8 mouse cellular contexts compared by ENCODE assay signal in the genomic region with DNA sequence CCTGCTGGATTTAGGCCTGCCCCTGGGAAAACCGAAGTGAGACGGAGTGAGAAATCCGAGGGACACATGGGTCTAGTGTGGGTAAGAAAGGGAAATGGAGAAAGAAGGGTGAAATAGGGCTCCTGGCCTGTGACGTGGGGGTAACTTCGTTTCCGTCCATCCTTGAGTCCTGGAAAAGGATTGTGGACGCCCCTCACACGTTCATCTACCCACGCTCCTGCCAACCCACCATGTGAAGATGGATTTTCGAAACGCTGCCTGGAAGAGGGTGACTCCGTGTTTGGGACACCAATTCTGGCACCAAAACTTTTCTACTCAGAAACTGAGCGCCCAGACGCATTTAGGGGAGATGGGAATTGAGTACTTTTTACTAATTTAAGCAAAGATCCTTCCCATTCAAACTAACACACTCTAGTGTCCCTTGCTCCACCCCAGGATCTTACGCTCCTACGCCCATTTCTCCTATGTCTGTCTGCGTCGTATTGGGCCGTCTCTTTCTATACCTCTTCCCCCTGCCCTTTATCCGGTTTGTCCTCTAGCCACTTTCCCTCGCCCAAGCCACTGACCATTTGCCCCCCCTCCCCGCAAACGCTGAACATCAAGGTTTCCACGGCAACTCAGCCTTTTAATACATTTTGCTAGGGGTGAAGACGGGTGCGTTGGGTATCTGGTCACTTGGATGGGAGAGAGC. TPM values are rescaled to one million over a fixed set of nuclear protein-coding genes. Genes with fewer than 3 reads are reported as not detected.
A peak's percentile ranks its signal among the peaks of the same experiment; 100 is the strongest.
DNase-seq lines count a peak whose midpoint lies in the region; ATAC-seq and TF ChIP-seq lines count a peak whose summit lies in the region.

No protein-coding gene starts in this region.

- peak overlapping the region; percentile 97 for H3K4me2 ChIP-seq in lung, embryonic 16.5 days (ENCODE audit: low read depth, low read length)
- H3K4me2 ChIP-seq in hindbrain, embryonic 15.5 days = peak overlapping the region; percentile 89
- H3K4me2 ChIP-seq in neural tube, embryonic 12.5 days (replicated peaks) = peak overlapping the region; percentile 87

- TF ChIP-seq POLR2A in cerebellum, adult 2 months (IDR thresholded peaks at IDR 0.05; ENCODE audit: borderline replicate concordance, insufficient read depth, low read length) = peak; percentile 14; the same call in 1 of the 2 replicates

- 19% methylated on average over 26 of the region's 26 CpGs for WGBS in cerebellum, adult 2 months
- WGBS in lung, embryonic 16.5 days = 17% methylated on average over 26 of the region's 26 CpGs
- WGBS in hindbrain, embryonic 15.5 days = 19% methylated on average over 26 of the region's 26 CpGs
- WGBS in neural tube, embryonic 12.5 days = 24% methylated on average over 26 of the region's 26 CpGs

- DNase-seq in cerebellum, adult 2 months = no peak
- DNase-seq in cerebellum, postnatal 36 days = no peak
- no peak for DNase-seq in lung, adult 18-20 months
- DNase-seq in urinary bladder, adult 18-20 months (ENCODE audit: low spot score in 2 of 2) = no peak
- no peak for DNase-seq in ovary, postnatal 10 days (ENCODE audit: low spot score)

- H3K27me3 ChIP-seq in cerebellum, adult 2 months (ENCODE audit: control insufficient read depth, insufficient read depth, low read length) = no peaks in the 10 kb centered on the region
- peaks cover 26% of the 10 kb centered on the region for H3K27me3 ChIP-seq in lung, embryonic 16.5 days (ENCODE audit: control insufficient read depth, insufficient read depth, low read depth, low read length)
- H3K27me3 ChIP-seq in hindbrain, embryonic 15.5 days = no peaks in the 10 kb centered on the region
- no peaks in the 10 kb centered on the region for H3K27me3 ChIP-seq in neural tube, embryonic 12.5 days (replicated peaks)

- H3K4me3 ChIP-seq in cerebellum, adult 2 months (replicated peaks; ENCODE audit: insufficient read depth, low read depth, low read length) = peak overlapping the region; percentile 88
- H3K4me3 ChIP-seq in lung, embryonic 16.5 days (ENCODE audit: low read length) = peak overlapping the region; percentile 79
- peak overlapping the region; percentile 65 for H3K4me3 ChIP-seq in hindbrain, embryonic 15.5 days
- H3K4me3 ChIP-seq in neural tube, embryonic 12.5 days = peak overlapping the region; percentile 75

- H3K4me1 ChIP-seq in cerebellum, adult 2 months (ENCODE audit: control insufficient read depth, insufficient read depth, low read length) = peaks cover 24% of the 10 kb centered on the region
- peaks cover 14% of the 10 kb centered on the region for H3K4me1 ChIP-seq in lung, embryonic 16.5 days (replicated peaks; ENCODE audit: control insufficient read depth, insufficient read depth, low read length)
- H3K4me1 ChIP-seq in hindbrain, embryonic 15.5 days (replicated peaks) = peaks cover 76% of the 10 kb centered on the region
- peaks cover 59% of the 10 kb centered on the region for H3K4me1 ChIP-seq in neural tube, embryonic 12.5 days

- peak overlapping the region; percentile 53; the same call in 1 of the 2 replicates for H3K27ac ChIP-seq in cerebellum, adult 2 months (ENCODE audit: insufficient read depth, low read length)
- H3K27ac ChIP-seq in lung, embryonic 16.5 days (ENCODE audit: low read length) = peak overlapping the region; percentile 87
- H3K27ac ChIP-seq in hindbrain, embryonic 15.5 days (replicated peaks) = peak overlapping the region; percentile 97
- peak overlapping the region; percentile 95; the same call in 1 of the 2 replicates for H3K27ac ChIP-seq in neural tube, embryonic 12.5 days

- ATAC-seq in lung, embryonic 16.5 days (ENCODE audit: low read depth) = no peak
- ATAC-seq in hindbrain, embryonic 15.5 days (ENCODE audit: low FRiP score, low read depth) = no peak
- ATAC-seq in neural tube, embryonic 12.5 days (ENCODE audit: low FRiP score, low read depth) = no peak

- no peak; the same call in 1 of the 2 replicates for TF ChIP-seq CTCF in cerebellum, adult 2 months (IDR thresholded peaks at IDR 0.05; ENCODE audit: borderline replicate concordance, insufficient read depth, low read depth, low read length)

- H3K9ac ChIP-seq in lung, embryonic 16.5 days (ENCODE audit: low read length) = peak overlapping the region; percentile 89
- peak overlapping the region; percentile 91 for H3K9ac ChIP-seq in hindbrain, embryonic 15.5 days
- H3K9ac ChIP-seq in neural tube, embryonic 12.5 days = peak overlapping the region; percentile 94

- no peaks in the 10 kb centered on the region for H3K9me3 ChIP-seq in lung, embryonic 16.5 days (ENCODE audit: control insufficient read depth, low read length)
- H3K9me3 ChIP-seq in hindbrain, embryonic 15.5 days = no peaks in the 10 kb centered on the region
- H3K9me3 ChIP-seq in neural tube, embryonic 12.5 days = no peaks in the 10 kb centered on the region

- no peaks in the 10 kb centered on the region for H3K36me3 ChIP-seq in lung, embryonic 16.5 days (ENCODE audit: control insufficient read depth, insufficient read depth, low read length)
- peaks cover 4% of the 10 kb centered on the region for H3K36me3 ChIP-seq in hindbrain, embryonic 15.5 days
- peaks cover 4% of the 10 kb centered on the region; the same call in 1 of the 2 replicates for H3K36me3 ChIP-seq in neural tube, embryonic 12.5 days

RNA-seq across cellular contexts. Expression of a gene that starts 0.4 kb away (rescaled TPM):
- 106 and 112 TPM in 2 replicates for polyA plus RNA-seq in cerebellum, adult 2 months (2012; rRNA removed)
- polyA plus RNA-seq in lung, embryonic 16.5 days (2015; fragmentation: Nextera tagmentation; extraction: Ambion mirVana) = 8.3 and 15.3 TPM in 2 replicates
- 17.1 and 18.7 TPM in 2 replicates for polyA plus RNA-seq in hindbrain, embryonic 15.5 days (2015; fragmentation: Nextera tagmentation; extraction: Ambion mirVana)
- 27.2 and 28.4 TPM in 2 replicates for polyA plus RNA-seq in neural tube, embryonic 12.5 days (2016; fragmentation: Nextera tagmentation; extraction: Ambion mirVana)

RNA-seq across cellular contexts. Expression of a gene that starts 5.8 kb away (rescaled TPM):
- 177 and 183 TPM in 2 replicates for polyA plus RNA-seq in cerebellum, adult 2 months (2012; rRNA removed)
- polyA plus RNA-seq in lung, embryonic 16.5 days (2015; fragmentation: Nextera tagmentation; extraction: Ambion mirVana) = 0.54 and 1.3 TPM in 2 replicates
- polyA plus RNA-seq in hindbrain, embryonic 15.5 days (2015; fragmentation: Nextera tagmentation; extraction: Ambion mirVana) = 33.9 and 37.5 TPM in 2 replicates
- 14.7 and 16.3 TPM in 2 replicates for polyA plus RNA-seq in neural tube, embryonic 12.5 days (2016; fragmentation: Nextera tagmentation; extraction: Ambion mirVana)

RNA-seq across cellular contexts. Expression of a gene that starts 17.9 kb away (rescaled TPM):
- 0.84 and 1.3 TPM in 2 replicates for polyA plus RNA-seq in cerebellum, adult 2 months (2012; rRNA removed)
- 0.29 and 0.34 TPM in 2 replicates for polyA plus RNA-seq in lung, embryonic 16.5 days (2015; fragmentation: Nextera tagmentation; extraction: Ambion mirVana)
- polyA plus RNA-seq in hindbrain, embryonic 15.5 days (2015; fragmentation: Nextera tagmentation; extraction: Ambion mirVana) = 0.83 and 3.3 TPM in 2 replicates
- 0.50 and 0.52 TPM in 2 replicates for polyA plus RNA-seq in neural tube, embryonic 12.5 days (2016; fragmentation: Nextera tagmentation; extraction: Ambion mirVana)

RNA-seq across cellular contexts. Expression of a gene that starts 28.6 kb away (rescaled TPM):
- polyA plus RNA-seq in cerebellum, adult 2 months (2012; rRNA removed) = 1.3 and 1.4 TPM in 2 replicates
- polyA plus RNA-seq in lung, embryonic 16.5 days (2015; fragmentation: Nextera tagmentation; extraction: Ambion mirVana) = 175 and 176 TPM in 2 replicates
- 35.3 and 44.0 TPM in 2 replicates for polyA plus RNA-seq in hindbrain, embryonic 15.5 days (2015; fragmentation: Nextera tagmentation; extraction: Ambion mirVana)
- polyA plus RNA-seq in neural tube, embryonic 12.5 days (2016; fragmentation: Nextera tagmentation; extraction: Ambion mirVana) = 115 and 124 TPM in 2 replicates

RNA-seq across cellular contexts. Expression of a gene that starts 28.7 kb away (rescaled TPM):
- 155 and 159 TPM in 2 replicates for polyA plus RNA-seq in cerebellum, adult 2 months (2012; rRNA removed)
- 138 and 139 TPM in 2 replicates for polyA plus RNA-seq in lung, embryonic 16.5 days (2015; fragmentation: Nextera tagmentation; extraction: Ambion mirVana)
- 203 and 209 TPM in 2 replicates for polyA plus RNA-seq in hindbrain, embryonic 15.5 days (2015; fragmentation: Nextera tagmentation; extraction: Ambion mirVana)
- polyA plus RNA-seq in neural tube, embryonic 12.5 days (2016; fragmentation: Nextera tagmentation; extraction: Ambion mirVana) = 203 TPM in 2 replicates
